Mouse (Mus musculus): ENCODE measurements around the gene Dda1. TPM values are rescaled to one million over a fixed set of nuclear protein-coding genes. Genes with fewer than 3 reads are reported as not detected.
A peak's percentile ranks its signal among the peaks of the same experiment; 100 is the strongest.

The Dda1 gene
- total RNA-seq, 2 experiments from 2014 or later: 37.8 to 39.1 TPM

DNA sequence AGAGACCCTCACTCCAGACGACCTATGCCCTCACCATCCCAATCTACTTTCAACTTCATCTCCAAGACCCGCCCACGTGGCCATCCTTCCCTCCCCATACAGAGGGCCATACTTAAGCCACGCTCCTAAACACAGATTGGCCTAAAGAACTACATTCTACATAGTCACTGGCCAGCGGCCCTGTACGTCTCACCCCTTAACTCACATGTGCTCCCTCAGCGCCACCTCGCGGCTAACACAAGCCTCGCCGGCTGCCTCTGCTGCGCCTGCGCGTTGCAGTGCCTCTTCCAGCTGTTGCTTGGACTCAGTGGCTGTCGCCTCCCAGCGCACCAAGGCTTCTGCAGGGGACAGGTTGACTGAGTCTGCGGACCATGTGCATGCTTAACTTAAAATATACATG lies 52.6 kb downstream of the Dda1 start:
- intact Hi-C loops (cut with DNase I): loop anchor here (1.0 to 5.0 kb wide), 2 partner anchors 34 to 80 kb away; partner anchors contain the start of genes Ano8 and Gtpbp3
- peak; percentile 98 to 99 for DNase-seq

GRCm38 (mm10) chr8:71525226-71526050 lies 56.4 kb downstream of the Dda1 start, which contains the start of gene Ccdc194:
Ccdc194 (minus strand) TSS chr8:71525711.
- intact Hi-C loops (cut with DNase I): no loop called here
- no peak for DNase-seq

Other genes starting within 250 kb of the Dda1 start
- 10 to 100 TPM; 41.0 to 43.5 TPM for gene Myo9b, start 196.5 kb upstream of the Dda1 start, total RNA-seq (2021)
- gene Haus8, start 196.3 kb upstream of the Dda1 start, total RNA-seq (2021): 10 to 100 TPM; 38.9 to 52.7 TPM
- gene Use1, start 102.4 kb upstream of the Dda1 start, total RNA-seq (2021): 100 to 1,000 TPM; 110 to 116 TPM
- 10 to 100 TPM; 10.8 to 11.3 TPM for gene Ocel1, start 97.9 kb upstream of the Dda1 start, total RNA-seq (2021)
- 10 to 100 TPM; 57.8 to 60.1 TPM for gene Nr2f6, start 87.2 kb upstream of the Dda1 start, total RNA-seq (2021)
- gene Ushbp1, start 73.4 kb upstream of the Dda1 start, total RNA-seq (2021): 10 to 100 TPM; 38.0 to 42.7 TPM
- gene Babam1, start 72.3 kb upstream of the Dda1 start, total RNA-seq (2021): 10 to 100 TPM; 65.1 to 65.7 TPM
- gene Ankle1, start 63.2 kb upstream of the Dda1 start, total RNA-seq (2021): 1 to 10 TPM; 2.8 to 3.4 TPM
- gene Abhd8, start 5.5 kb upstream of the Dda1 start, total RNA-seq (2021): 10 to 100 TPM; 31.7 to 34.6 TPM
- gene Mrpl34, start 4.2 kb upstream of the Dda1 start, total RNA-seq (2021): 100 to 1,000 TPM; 103 to 116 TPM
- 10 to 100 TPM; 14.6 to 15.3 TPM for gene Ano8, start 16.8 kb downstream of the Dda1 start, total RNA-seq (2021)
- gene Gtpbp3, start 18.9 kb downstream of the Dda1 start, total RNA-seq (2021): 10 to 100 TPM; 19.7 to 22.1 TPM
- gene Plvap, start 42.6 kb downstream of the Dda1 start, total RNA-seq (2021): 10 to 100 TPM; 21.8 to 22.0 TPM
- under 1 TPM in 1 of 2 experiments, not detected in 1; 0.17 TPM for gene Ccdc194, start 56.5 kb downstream of the Dda1 start, total RNA-seq (2021)
- gene Bst2, start 68.3 kb downstream of the Dda1 start, total RNA-seq (2021): 10 to 100 TPM; 13.0 to 13.5 TPM
- gene Mvb12a, start 73.7 kb downstream of the Dda1 start, total RNA-seq (2021): 10 to 100 TPM; 30.2 to 32.5 TPM
- under 1 TPM in 1 of 2 experiments, not detected in 1; 0.27 TPM for gene Tmem221, start 89.7 kb downstream of the Dda1 start, total RNA-seq (2021)
- gene Nxnl1, start 97.4 kb downstream of the Dda1 start, total RNA-seq (2021): under 1 TPM in 1 of 2 experiments, not detected in 1; 0.12 TPM
- gene Slc27a1, start 99.7 kb downstream of the Dda1 start, total RNA-seq (2021): 100 to 1,000 TPM; 118 to 120 TPM
- 10 to 100 TPM; 78.8 to 87.3 TPM for gene Pgls, start 123.0 kb downstream of the Dda1 start, total RNA-seq (2021)
- 1 to 10 TPM in 1 of 2 experiments, under 1 TPM in 1; 0.81 to 1.3 TPM for gene Fam129c, start 128.4 kb downstream of the Dda1 start, total RNA-seq (2021)
- gene Colgalt1, start 141.8 kb downstream of the Dda1 start, total RNA-seq (2021): 10 to 100 TPM; 46.3 to 54.9 TPM
- gene Unc13a, start 202.6 kb downstream of the Dda1 start, total RNA-seq (2021): 1 to 10 TPM; 1.1 to 1.5 TPM
- gene Jak3, start 207.1 kb downstream of the Dda1 start, total RNA-seq (2021): 10 to 100 TPM; 14.3 to 15.0 TPM
- 1 to 10 TPM; 5.1 to 5.4 TPM for gene Insl3, start 220.0 kb downstream of the Dda1 start, total RNA-seq (2021)
- gene B3gnt3, start 232.6 kb downstream of the Dda1 start, total RNA-seq (2021): 10 to 100 TPM; 12.0 to 12.2 TPM

Measured in heart, postnatal 10 days (tissue).